Mouse (Mus musculus) WW6 (cell line): Measurements from ENCODE around the gene Btn1a1.

Experiments used
- DNase-seq: peaks from one replicate; pipeline ENCODE4 v3.0.0-alpha.2; 2013; ENCODE audit warnings: low read depth, low spot score

The Btn1a1 gene

DNA sequence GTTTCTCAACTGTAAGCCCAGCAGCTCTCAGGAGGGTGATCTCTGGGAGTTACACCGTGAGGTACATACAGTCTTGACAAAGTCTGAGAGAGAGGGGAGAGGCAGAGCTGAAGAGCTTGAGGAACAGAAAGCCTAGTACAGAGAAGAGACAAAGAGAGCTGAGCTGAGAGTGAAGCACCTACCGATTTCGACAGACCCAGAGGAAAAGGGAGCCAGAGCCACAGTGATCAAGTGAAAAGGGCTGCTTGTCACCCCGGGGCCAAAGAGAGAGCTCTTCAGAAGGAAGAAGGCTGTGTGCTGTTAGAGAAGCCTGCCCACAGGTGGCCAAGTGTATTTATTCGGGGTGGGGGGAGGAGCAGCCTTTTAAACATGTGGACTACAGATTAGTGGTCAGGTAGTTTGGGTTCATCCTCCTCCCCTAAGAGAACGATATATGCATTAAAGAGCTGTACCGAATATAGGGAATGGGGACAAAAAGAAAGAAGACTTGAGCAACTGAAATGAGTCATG, at the start of gene Btn1a1:
TSS of gene Btn1a1 (minus strand) at position 302 of the 510 bp plus-strand sequence.
- no peak for DNase-seq

DNA sequence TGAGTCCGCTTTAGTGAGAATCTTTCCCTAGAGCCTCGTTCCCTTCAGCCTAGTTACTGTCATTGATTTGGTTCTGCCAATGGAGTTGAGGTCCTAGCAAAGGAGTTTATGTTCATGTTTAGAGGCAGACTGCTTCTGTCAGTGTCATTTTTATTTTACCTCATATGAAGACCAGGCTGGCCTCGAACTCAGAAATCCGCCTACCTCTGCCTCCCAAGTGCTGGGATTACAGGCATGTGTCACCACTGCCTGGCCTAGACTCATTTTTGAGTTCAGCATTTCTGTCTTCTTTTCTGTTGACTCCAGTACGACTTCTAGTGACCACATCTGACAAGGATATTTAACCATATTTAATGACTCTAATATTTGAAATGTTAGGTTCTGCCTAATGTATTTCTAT, 49.6 kb upstream of the Btn1a1 start:
- DNase-seq, result no peak

DNA sequence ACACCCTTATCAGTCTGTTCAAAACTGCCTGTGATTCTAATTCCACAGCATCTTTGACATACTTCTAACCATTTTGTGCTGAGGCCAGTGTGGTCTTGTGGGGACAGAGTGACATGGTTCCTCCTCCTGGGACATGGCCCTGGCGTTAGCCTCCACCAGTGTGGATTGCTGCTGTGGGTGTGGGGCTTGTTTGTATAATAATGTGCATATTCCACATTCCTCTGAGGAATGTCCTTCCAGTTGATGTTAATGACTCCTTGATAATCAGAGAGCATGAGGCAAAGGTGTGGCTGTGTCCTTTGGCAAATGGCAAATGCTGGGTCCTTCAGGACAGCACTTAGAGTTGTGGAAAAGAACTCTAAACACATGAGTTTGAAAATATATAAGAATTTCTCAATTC, 47.8 kb upstream of the Btn1a1 start:
- no peak for DNase-seq

DNA sequence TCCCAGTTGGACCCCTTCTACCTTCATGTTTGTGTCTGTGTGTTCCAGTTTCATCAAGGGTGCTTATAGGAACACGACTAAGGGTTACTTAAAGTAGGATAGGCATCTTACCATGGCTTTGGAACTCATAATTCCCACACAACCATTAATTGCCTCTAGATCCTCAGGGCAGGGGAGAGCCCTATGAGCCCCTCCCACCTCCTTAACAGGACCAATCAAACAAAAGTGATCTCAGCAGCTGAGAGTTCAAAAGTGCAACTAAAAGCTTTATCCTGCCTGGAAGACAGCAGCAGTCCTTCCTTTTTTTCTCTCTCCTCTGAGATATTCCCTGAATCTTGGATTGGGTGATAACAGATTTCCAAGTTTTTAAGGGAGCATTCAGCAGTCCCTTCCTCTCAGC, 44.4 kb upstream of the Btn1a1 start:
- no peak for DNase-seq

DNA sequence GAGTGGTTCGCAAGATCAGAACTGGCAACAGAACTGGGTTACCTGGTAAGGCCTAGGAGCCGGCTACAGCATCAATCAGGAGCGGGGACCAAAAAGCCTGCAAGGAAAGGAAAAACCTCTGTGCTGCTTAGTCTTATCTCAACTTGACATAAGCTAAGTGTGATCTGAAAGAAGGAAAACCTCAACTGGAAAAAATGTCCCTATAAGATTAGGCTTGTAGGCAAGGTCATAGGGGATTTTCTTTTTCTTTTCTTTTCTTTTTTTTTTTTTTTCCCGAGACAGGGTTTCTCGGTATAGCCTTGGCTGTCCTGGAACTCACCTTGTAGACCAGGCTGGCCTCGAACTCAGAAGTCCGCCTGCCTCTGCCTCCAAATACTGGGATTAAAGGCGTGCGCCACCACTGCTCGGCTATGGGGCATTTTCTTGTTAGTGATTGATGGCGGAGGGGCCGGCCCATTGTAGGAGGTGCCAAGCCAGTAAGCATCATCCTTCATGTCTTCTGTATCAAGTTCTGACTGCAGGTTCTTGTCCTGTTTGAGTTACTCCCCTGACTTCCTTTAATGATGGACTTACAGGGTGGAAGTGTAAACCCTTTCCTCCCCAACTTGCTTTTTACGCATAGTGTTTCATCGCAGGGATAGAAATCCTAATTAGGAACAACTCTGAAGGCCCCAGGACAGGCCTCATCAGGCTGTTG, 41.3 kb upstream of the Btn1a1 start:
- no peak for DNase-seq

DNA sequence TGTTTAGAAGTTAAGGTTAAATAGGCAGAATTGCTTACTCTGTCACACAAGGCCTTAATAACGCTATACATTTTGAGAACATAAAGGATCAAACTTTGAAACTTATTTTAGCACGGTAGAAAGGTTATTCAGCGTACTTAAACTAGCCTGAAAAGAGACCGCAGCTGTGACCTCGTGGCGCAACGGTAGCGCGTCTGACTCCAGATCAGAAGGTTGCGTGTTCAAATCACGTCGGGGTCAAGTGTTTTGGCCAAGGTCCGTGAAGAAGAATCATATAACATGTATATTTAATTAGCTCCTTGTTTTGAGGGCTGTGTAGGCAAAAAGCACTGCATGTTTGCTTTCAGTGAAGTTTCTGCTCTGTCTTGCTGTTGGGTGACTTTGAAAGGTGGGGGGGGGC, 40.6 kb upstream of the Btn1a1 start:
- no peak for DNase-seq

DNA sequence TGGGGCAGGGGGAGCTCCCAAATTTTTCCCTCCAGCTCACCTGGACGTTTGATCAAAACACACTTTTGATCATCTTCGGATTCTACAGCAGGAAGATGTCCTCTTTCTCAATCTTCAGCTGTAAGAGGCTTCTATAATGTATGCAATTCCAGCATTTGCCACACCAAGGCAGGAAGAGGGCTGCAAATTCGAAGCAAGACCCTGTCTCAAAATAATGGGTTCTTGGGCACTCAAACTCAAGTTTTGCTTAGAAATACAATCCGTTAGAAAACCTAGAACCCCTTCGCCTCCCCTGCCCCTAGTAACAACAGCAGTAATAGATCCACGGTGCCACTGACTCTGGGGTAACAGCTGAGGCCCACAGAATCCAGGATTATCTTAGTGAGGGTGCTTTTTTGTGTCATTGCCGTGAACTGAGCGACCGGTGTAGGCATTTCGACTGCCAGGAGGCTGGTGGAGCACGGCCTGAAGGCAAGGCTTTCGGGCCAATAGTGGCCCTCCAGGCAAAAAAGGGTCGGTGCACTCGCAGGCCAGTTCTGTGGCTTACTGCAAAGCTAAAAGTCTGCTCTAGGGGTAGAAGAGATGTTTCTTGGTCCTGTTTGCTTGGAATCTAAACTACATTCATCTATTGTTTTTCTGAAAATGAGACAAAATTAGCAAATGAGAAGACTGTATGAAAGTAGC, 40.1 kb upstream of the Btn1a1 start:
- no peak for DNase-seq

DNA sequence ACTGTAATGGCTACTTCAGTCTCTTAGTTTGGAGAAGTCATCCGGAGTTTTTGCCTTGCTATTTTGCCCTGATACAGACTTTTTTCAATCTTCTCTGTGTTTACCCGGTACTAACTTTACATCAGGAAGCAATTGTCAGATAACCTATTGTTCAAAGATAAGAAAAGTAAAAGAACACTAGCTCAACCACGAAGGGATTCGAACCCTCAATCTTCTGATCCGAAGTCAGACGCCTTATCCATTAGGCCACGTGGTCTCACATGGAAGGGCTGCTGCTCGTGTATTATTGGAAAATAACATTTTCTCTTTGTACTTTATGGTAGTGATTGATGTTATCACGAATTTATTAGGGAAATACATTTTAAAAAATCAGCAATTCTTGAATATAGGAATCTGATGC, 38.1 kb upstream of the Btn1a1 start:
- no peak for DNase-seq

DNA sequence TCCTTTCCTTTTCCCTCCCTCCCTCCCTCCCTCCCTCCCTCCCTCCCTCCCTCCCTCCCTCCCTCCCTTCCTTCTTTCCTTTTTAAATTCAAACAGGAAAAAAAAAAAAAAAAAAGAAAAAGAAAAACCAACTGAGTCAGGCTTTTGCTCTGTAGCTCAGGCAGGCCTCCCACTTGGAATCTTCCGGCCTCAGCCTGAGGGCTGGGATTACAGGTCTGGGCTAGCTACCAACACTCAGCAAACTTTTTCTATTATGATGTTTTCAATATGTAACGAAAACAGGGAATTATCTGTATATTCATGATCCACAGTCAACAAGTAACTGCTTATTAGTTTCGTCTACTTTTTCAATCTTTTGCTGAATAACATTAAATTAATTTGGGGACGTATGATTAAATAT, 37.2 kb upstream of the Btn1a1 start:
- DNase-seq, result no peak

DNA sequence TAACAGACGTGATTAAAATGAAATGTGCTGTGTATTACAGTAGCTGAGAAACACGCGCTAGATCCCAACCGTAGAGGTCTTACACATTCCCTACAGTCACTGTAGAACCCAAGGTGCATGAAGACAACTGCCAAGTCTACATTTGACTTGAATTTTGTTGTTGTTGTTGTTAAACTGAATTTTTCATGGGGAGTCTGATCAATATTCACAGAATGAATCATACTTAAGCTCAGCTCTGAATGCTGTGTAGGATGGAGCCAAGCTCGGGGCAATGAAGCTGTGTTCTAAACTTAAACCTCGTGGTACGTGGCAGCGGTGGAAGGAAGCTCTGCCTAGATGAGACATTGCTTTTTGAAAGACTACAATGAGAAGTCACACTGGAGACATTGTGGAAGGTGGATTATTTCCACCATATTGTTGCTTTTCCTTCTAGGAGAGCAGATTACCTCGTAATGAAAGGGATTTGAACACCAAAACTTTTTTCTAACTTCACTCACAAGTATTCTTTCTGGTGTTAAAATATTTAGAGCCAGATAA, 36.4 kb upstream of the Btn1a1 start:
- no peak for DNase-seq

DNA sequence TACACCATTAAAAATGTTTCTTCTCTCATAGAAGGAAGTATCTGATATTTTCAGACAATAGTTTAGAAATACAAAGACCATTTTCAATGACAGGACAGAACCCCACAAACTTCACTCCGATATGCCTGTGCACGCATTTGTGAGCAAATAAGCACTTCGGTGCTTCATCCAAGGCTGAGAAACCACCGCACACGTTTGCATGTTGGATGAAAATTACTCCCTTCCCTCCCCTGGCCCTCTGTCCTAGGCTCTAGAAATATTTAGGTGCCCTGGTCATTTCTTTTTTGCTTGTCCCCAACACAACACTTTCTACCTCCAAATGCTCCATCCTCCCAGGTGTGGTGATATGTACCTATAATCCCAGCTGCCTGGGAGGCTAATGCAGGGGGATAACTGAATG, 35.8 kb upstream of the Btn1a1 start:
- DNase-seq, result no peak

DNA sequence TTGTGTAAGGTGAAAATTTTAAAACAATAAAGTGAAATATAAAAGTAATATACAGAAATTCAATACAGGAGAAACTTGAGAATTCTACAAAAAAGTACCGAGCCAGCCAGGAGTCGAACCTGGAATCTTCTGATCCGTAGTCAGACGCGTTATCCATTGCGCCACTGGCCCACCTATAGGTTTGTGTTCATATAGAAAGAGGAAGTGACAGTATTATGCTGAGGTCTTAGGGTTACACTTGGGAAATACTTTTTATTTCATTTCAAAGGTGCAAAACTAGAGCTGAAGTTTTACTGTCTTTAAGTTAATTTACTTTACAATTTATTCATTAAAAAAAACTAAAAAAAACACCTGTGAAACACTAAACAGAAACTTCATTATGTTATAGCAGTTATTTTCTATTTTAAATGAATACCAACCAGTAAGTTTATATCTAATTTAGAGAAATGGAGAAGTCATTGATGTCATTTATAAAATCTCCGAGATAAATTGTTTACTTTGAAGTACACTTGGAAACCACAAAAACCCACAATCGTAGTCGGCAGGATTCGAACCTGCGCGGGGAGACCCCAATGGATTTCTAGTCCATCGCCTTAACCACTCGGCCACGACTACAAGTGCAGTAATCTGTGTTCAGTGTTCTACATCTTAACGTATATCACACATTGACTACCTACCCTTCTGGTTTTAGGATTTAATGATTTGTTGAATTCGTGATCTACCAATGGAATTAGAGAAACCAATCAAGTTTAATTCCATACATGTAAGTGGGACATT, 34.9 kb upstream of the Btn1a1 start:
- DNase-seq, result no peak

DNA sequence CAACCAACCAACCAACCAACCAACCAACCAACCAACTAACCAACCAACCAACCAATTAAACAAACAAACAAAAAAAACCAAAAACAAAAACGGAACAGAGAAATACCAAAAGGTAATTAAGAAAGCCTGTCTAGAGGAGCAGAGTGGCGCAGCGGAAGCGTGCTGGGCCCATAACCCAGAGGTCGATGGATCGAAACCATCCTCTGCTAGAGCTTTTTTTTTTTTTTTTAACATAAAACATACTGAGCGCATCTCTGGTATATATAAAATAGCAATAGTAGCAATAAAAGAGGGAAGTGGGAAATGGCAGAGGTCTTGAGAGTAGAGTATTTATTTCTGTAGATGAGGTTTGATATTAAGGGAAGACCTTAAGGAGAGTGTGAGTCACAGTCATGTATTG, 34.2 kb upstream of the Btn1a1 start:
- no peak for DNase-seq

DNA sequence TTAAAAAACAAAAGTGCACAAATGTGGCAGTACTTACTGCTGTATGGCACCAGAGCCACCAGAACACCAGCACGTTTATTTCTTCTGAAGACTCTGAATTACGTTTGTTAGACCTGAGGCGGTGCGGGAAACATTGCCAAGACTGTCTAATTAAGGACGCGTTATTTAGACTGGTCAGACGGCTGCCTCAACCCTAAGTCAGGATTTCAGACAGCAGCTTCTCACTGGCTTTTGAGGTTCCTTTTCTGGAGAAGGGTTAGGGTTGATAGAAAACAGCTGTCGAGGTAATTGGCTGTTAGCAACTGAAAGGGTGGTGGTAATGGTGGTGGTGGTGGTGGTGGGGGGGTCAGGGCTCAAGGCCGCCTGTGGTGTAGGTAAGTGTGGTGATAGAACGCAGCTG, 33.0 kb upstream of the Btn1a1 start:
- no peak for DNase-seq

DNA sequence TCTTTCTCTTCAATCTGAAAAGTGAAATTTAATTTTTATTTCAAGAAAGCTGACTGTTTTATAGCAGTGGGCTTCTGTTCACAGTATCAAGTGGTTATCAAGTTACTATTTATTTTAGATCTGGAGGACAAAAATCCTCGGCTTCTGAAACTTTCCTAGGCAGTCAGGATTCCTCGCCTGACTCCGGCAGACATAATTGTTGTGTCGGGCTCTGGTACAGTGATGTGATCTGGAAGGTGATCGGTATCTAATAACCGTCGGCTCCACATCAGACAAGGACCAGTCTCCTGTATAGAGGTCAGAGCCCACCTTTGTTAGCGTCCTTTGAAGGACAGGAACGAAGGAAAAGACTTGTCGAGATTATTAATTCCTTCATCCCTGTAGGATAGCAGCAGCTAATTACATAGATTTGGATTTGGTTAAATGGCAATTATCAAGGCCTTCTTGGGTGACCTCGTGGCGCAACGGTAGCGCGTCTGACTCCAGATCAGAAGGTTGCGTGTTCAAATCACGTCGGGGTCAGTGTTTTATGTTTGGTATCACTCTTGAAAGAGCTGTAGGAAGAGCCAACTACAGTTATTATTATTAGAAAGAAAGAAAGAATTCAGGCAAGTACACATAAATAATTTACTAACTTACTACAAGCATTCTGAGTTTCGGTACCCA, 32.1 kb upstream of the Btn1a1 start:
- DNase-seq, result no peak

DNA sequence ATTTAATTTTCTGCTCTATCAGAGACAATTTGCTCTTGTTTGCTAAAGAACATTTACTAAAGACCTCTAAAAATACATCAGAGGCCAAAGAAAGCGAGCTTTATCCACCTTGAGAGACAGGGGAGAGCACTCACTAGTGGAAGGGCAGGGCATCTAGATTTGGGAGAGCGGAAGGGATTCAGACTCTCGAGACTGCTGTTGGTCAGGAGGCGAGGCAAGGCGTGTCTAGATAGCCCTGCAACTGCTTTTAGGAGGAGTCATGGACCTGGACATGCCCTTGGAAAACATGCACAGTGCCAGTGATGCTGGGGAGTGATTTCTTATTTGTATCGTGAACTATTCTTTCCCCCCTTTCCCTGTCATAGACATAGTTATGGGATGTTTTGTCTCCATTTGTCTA, 29.8 kb upstream of the Btn1a1 start:
- DNase-seq, result no peak

DNA sequence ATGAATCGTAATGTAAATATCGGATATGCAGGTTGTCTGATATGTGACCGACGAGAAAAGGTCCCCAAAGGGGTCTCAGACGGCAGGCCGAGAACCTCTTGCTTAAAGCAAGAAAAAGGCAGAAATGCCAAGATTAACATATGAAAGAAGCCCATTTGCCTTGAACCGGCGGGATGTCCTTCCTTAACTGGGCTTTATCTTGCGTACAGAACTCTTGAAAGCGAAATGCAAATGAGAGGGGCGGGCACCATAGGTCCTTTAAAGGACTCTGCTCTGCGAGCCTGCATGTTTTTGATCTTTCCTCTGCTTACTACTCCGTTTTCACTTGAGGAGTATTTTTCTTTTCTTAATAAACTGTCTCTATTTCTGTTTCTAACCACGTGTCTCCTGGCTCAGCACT, 26.3 kb upstream of the Btn1a1 start:
- no peak for DNase-seq

DNA sequence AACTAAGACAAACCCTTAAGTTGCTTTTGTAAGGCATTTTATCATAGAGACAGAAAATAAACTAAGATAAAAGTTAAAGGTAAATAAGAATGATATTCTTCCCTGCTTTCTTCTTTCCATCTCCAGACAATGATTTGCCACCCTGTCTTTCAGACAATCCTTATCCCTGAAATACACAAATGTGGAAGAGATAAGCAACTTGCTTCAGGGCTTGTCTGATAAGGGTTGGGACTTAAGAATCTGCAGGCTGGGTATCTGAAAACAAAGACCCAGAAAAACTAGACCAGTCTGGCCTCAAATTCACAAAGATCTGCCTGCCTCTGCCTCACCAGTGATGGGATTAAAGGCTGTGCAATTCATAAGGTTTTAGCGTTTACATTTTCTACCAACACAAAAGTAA, 25.6 kb upstream of the Btn1a1 start:
- DNase-seq, result no peak

DNA sequence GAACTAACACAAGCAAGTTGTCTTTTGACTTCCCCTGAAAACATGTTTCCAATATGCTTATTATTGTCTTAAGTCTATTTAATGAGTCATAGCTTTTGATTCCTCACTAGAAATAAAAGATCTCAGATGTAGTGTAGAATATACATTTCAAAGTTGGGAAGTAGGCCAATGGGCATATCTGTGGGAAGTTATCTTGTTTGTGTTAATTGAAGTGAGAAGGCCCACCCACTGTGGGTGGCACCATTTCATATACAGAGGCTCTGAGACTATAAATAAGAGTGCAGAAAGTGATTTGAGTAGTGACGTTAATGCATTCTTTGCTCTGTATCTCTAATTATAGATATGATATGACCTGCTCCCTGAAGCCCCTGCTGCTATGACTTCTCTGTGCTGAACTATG, 25.2 kb upstream of the Btn1a1 start:
- DNase-seq, result no peak

DNA sequence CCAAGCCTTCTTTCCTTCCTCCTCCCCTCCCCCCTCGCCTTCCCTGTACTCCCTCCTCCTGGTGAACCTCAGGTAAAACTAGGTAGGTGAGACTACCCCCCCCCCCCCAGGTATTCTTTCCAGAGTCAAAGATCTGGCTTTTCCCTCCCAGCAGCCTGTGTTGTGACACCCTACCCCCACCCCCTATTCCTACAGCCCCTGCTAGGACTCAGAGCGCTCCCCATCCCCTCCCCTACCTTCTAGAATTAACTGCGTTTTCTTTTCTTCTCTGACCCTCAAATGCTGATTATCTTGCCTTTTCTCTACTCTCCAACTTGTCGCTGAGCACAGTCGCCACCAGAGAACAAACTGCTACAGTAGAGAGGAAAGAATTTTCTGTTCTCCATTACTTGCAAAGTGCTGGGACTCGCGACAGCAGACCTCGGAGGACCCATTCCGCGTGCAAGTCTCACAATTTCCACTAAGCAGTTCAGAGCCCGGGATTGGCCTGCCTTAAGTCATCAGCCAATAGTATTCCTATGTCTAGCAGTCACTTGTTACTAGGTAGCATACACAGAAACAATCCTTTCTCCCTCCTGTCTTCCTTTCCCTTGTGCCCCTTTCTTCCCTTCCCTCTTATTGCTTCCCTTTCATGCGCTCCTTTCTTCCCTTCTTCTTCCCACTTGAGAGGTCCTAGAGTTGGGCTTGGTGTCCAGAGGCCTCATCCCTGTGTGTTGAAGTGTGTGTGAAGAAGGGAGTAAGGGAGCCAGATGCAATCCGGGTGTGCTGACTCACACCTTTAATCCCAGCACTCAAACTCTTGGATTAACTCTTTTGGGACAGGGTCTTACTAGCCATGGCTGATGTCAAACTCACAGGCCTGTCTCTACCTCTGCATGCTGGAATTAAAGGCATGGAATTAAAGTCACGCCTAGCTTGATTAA, 23.0 kb upstream of the Btn1a1 start, which contains the start of gene Btn2a2:
TSS of gene Btn2a2 (minus strand) at position 458 of the 923 bp plus-strand sequence.
- no peak for DNase-seq

DNA sequence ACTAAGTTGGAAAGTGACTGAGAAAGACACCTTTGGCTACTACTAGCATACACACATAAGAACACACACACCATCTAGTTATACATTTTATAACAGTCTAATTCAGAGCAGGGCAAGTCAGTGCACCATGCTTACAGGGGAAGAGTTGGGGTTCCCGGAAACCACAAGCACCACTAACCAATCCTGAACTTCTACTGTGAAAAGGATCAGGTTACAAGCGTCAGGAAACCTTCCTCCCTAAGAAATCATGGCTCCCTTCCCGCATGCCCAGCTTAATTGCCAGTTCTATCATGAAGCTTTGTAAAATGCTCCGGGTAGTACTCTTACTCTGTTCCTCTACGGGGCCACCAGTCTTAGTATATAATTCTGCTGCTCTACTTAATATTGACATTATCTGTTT, 19.6 kb upstream of the Btn1a1 start:
- DNase-seq, result no peak
